Mouse (Mus musculus): ENCODE results near the gene Elac2.

DNA sequence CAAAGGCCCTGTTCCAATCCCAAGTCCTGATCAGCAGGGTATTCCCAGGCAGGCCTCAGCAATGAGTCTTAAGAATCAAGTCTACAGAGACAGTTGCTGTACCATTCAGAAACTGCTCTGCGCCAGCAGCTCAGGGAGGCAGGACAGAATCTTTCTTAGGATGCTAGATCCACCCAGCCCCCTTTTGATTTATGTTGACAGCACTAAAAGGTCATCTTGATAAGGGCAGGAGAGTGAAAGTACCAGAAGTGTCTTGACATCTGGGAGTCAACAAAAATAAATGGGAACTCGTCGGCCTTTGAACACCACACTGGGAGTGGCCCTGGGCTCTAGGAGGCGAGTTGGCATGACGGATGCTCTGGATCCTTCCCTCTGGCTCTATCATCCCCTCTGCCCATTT, 24.8 kb downstream of the Elac2 start:
- no peak for TF ChIP-seq POLR2A (IDR thresholded peaks at IDR 0.05; ENCODE audit: extremely low read depth, insufficient read depth, low read length)
- TF ChIP-seq CTCF (IDR thresholded peaks at IDR 0.05; ENCODE audit: extremely low read depth, insufficient read depth, low read length): no peak

Measured in cortical plate, adult 2 months (tissue).